Comparison of ENCODE assay signal across 15 mouse cellular contexts in the genomic region with DNA sequence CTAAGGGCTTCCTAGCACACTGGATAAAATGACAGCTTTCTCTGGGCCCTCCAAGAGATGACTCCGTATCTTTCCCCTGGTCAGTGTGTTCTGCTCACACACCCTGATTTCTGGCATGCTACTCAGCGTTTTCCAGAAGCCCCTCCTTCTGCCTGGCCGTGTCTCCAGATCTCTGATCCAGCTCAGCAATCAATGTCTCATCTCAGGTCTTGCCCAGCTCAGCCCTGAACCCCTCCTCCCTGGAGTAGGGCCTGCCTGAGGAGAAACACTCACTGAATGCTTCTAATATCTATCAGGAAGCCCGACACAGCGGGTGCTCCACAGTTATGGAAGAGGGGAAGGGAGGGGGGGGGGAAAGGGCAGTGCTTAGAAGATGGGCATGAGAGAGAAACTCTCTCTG.
DNase-seq lines count a peak whose midpoint lies in the region; ATAC-seq and TF ChIP-seq lines count a peak whose summit lies in the region.
"Had no signal": no experiment of that assay in that cellular context is flagged by ENCODE, and none has a peak within 500 bp of the region (broad histone marks: within the 10 kb centered on the region; RNA-seq: fewer than 3 reads in every experiment).

No protein-coding gene starts in this region.

- TF ChIP-seq POLR2A in lung, adult 2 months (IDR thresholded peaks at IDR 0.05; ENCODE audit: borderline replicate concordance, extremely low read depth, low read depth, low read length): no peak
- no peak for TF ChIP-seq POLR2A in myocyte (IDR thresholded peaks at IDR 0.05; ENCODE audit: insufficient read length, low read depth)

- TF ChIP-seq CTCF in lung, adult 2 months (IDR thresholded peaks at IDR 0.05; ENCODE audit: insufficient read depth, low read length): no peak

- no peaks in the 10 kb centered on the region for H3K9me3 ChIP-seq in heart, embryonic 12.5 days (replicated peaks)
- no peaks in the 10 kb centered on the region for H3K9me3 ChIP-seq in lung, embryonic 16.5 days (ENCODE audit: control insufficient read depth, low read length)
- no peaks in the 10 kb centered on the region for H3K9me3 ChIP-seq in embryonic facial prominence, embryonic 10.5 days
- H3K9me3 ChIP-seq: midbrain, embryonic 12.5 days had no signal

- ATAC-seq in heart, embryonic 12.5 days (ENCODE audit: insufficient number of reproducible peaks, low FRiP score): no peak
- ATAC-seq in lung, embryonic 16.5 days (ENCODE audit: low read depth): 0 out of 2 replicates have a peak, but pooled peaks have one; percentile 36

- H3K4me2 ChIP-seq in heart, embryonic 12.5 days: no peak overlapping the region
- no peak overlapping the region for H3K4me2 ChIP-seq in lung, embryonic 16.5 days (ENCODE audit: low read depth, low read length)
- peak overlapping the region; percentile 21 for H3K4me2 ChIP-seq in myocyte (ENCODE audit: low read depth)
- H3K4me2 ChIP-seq: midbrain, embryonic 12.5 days had no signal

- H3K27ac ChIP-seq in heart, embryonic 12.5 days (ENCODE audit: poor library complexity, severe bottlenecking): 0 out of 2 replicates have a peak overlapping the region, but pooled peaks have one; percentile 18
- H3K27ac ChIP-seq in lung, embryonic 16.5 days (ENCODE audit: low read length): no peak overlapping the region
- H3K27ac ChIP-seq in embryonic facial prominence, embryonic 10.5 days (replicated peaks): peak overlapping the region; percentile 58
- H3K27ac ChIP-seq: midbrain, embryonic 12.5 days had no signal

- WGBS in heart, embryonic 12.5 days: 50% methylated on average over 5 of the region's 5 CpGs
- 34% methylated on average over 5 of the region's 5 CpGs for WGBS in lung, embryonic 16.5 days
- 52% methylated on average over 5 of the region's 5 CpGs for whole genome bisulfite sequencing in lung, adult 2 months
- 63% methylated on average over 5 of the region's 5 CpGs for WGBS in embryonic facial prominence, embryonic 10.5 days

- H3K79me2 ChIP-seq in myocyte (ENCODE audit: control insufficient read depth, insufficient read depth): no peaks in the 10 kb centered on the region

- intact Hi-C loops in heart, postnatal 25 days (cut with DNase I): no loop called here

- no peak for DNase-seq in heart, postnatal 25 days (ENCODE audit: low spot score)
- DNase-seq in lung, adult 2 months: no peak
- no peak for DNase-seq in embryonic facial prominence, embryonic 10.5 days (ENCODE audit: low spot score)
- DNase-seq in adrenal gland, adult 18-20 months (ENCODE audit: low spot score in 2 of 2): no peak
- DNase-seq in cerebellum, adult 8-10 months: no peak
- DNase-seq: adrenal gland, adult 8-10 months; kidney, adult 11 months; kidney, postnatal 10 days; lung, postnatal 36 days; thymus, postnatal 25 days had no signal

- H3K9ac ChIP-seq in heart, embryonic 12.5 days: no peak overlapping the region
- no peak overlapping the region for H3K9ac ChIP-seq in lung, embryonic 16.5 days (ENCODE audit: low read length)
- H3K9ac ChIP-seq: midbrain, embryonic 12.5 days had no signal

- no peak overlapping the region for H3ac ChIP-seq in myocyte (ENCODE audit: control insufficient read depth, insufficient read length)

- 0 out of 2 replicates have a peak, but pooled peaks cover 3% of the 10 kb centered on the region for H3K27me3 ChIP-seq in heart, embryonic 12.5 days (replicated peaks)
- no peaks in the 10 kb centered on the region for H3K27me3 ChIP-seq in lung, embryonic 16.5 days (ENCODE audit: control insufficient read depth, insufficient read depth, low read depth, low read length)
- no peaks in the 10 kb centered on the region for H3K27me3 ChIP-seq in embryonic facial prominence, embryonic 10.5 days (replicated peaks; ENCODE audit: low read depth, poor library complexity, severe bottlenecking)
- H3K27me3 ChIP-seq in myocyte (ENCODE audit: control insufficient read depth, insufficient read depth, insufficient read length): no peaks in the 10 kb centered on the region
- H3K27me3 ChIP-seq: midbrain, embryonic 12.5 days had no signal

- 0 out of 2 replicates have a peak, but pooled peaks cover 7% of the 10 kb centered on the region for H3K4me1 ChIP-seq in heart, embryonic 12.5 days (replicated peaks)
- peaks cover 6% of the 10 kb centered on the region for H3K4me1 ChIP-seq in lung, embryonic 16.5 days (replicated peaks; ENCODE audit: control insufficient read depth, insufficient read depth, low read length)
- H3K4me1 ChIP-seq in lung, adult 2 months (ENCODE audit: control insufficient read depth, insufficient read depth, low read length): no peaks in the 10 kb centered on the region
- peaks cover 11% of the 10 kb centered on the region for H3K4me1 ChIP-seq in embryonic facial prominence, embryonic 10.5 days

- H3K4me3 ChIP-seq in heart, embryonic 12.5 days: no peak overlapping the region
- H3K4me3 ChIP-seq in lung, embryonic 16.5 days (ENCODE audit: low read length): no peak overlapping the region
- no peak overlapping the region for H3K4me3 ChIP-seq in lung, adult 2 months (replicated peaks; ENCODE audit: extremely low read depth, low read depth, low read length)
- no peak overlapping the region for H3K4me3 ChIP-seq in embryonic facial prominence, embryonic 10.5 days
- no peak overlapping the region for H3K4me3 ChIP-seq in myocyte
- H3K4me3 ChIP-seq: erythroblast, embryonic 14.5 days; midbrain, embryonic 12.5 days had no signal

- no peaks in the 10 kb centered on the region for H3K36me3 ChIP-seq in heart, embryonic 12.5 days
- no peaks in the 10 kb centered on the region for H3K36me3 ChIP-seq in lung, embryonic 16.5 days (ENCODE audit: control insufficient read depth, insufficient read depth, low read length)
- no peaks in the 10 kb centered on the region for H3K36me3 ChIP-seq in embryonic facial prominence, embryonic 10.5 days (replicated peaks)
- no peaks in the 10 kb centered on the region for H3K36me3 ChIP-seq in myocyte (ENCODE audit: control insufficient read depth, insufficient read depth)
- H3K36me3 ChIP-seq: midbrain, embryonic 12.5 days had no signal

TF ChIP-seq in myocyte, 11 proteins besides CTCF, POLR2A, EP300 and RAD21:
- TF ChIP-seq POLR2AphosphoS2 (IDR thresholded peaks at IDR 0.05; ENCODE audit: insufficient read length, low read depth): no peak
- no peak for TF ChIP-seq CEBPB (IDR thresholded peaks at IDR 0.05; ENCODE audit: insufficient read depth, poor library complexity, severe bottlenecking)
- TF ChIP-seq TCF3 (IDR thresholded peaks at IDR 0.05; ENCODE audit: insufficient read length, low read depth): no peak
- TF ChIP-seq TCF12 (IDR thresholded peaks at IDR 0.05; ENCODE audit: insufficient read depth, poor library complexity, severe bottlenecking): no peak
- no peak for TF ChIP-seq USF1 (IDR thresholded peaks at IDR 0.05; ENCODE audit: low read depth)
- TF ChIP-seq MAX (IDR thresholded peaks at IDR 0.05; ENCODE audit: low read depth): no peak
- no peak for TF ChIP-seq E2F4 (IDR thresholded peaks at IDR 0.05; ENCODE audit: insufficient read depth)
- no peak for TF ChIP-seq SRF (IDR thresholded peaks at IDR 0.05; ENCODE audit: control insufficient read depth, insufficient read length, low read depth)
- TF ChIP-seq REST (IDR thresholded peaks at IDR 0.05; ENCODE audit: insufficient read depth, insufficient read length): no peak
- TF ChIP-seq MYOG (IDR thresholded peaks at IDR 0.05; ENCODE audit: control insufficient read depth in 1 of 3, insufficient read depth in 1 of 3, insufficient read length in 2 of 3, low read depth in 2 of 3): no peak
- no peak for TF ChIP-seq MYOD1 (IDR thresholded peaks at IDR 0.05; ENCODE audit: control insufficient read depth in 1 of 3, insufficient read length in 2 of 3, low read depth in 2 of 3)
TF ChIP-seq in myocyte: peak in this region for 0.
